Mouse (Mus musculus) liver, embryonic 15.5 days (tissue): ENCODE measurements around the gene Hectd4. TPM values are rescaled to one million over a fixed set of nuclear protein-coding genes. Genes with fewer than 3 reads are reported as not detected.

Source experiments
- ATAC-seq: fragments of 200-750 bp; cut with Nextera tagmentation; 2 replicates; pipeline ENCODE4 v1.8.0; 2017; ENCODE audit warnings: moderate number of reproducible peaks, mild to moderate bottlenecking, moderate library complexity; ENCODE audit not compliant: insufficient read depth
- H3K27ac ChIP-seq: fragments of 300-500 bp; sonication (generic); replicated peaks from 2 replicates; pipeline ENCODE4 v1.5.1; 2015; ENCODE audit warnings: mild to moderate bottlenecking, inconsistent platforms
- H3K27me3 ChIP-seq: fragments of 300-500 bp; sonication (generic); 2 replicates; pipeline ENCODE4 v1.6.1; 2015; ENCODE audit warnings: mild to moderate bottlenecking, inconsistent platforms
- H3K36me3 ChIP-seq: fragments of 300-500 bp; sonication (generic); replicated peaks from 2 replicates; pipeline ENCODE4 v1.6.1; 2015; ENCODE audit warnings: moderate library complexity, mild to moderate bottlenecking, inconsistent platforms
- H3K4me1 ChIP-seq: fragments of 300-500 bp; sonication (generic); replicated peaks from 2 replicates; pipeline ENCODE4 v1.6.1; 2015; ENCODE audit warnings: inconsistent platforms
- H3K4me2 ChIP-seq: fragments of 300-500 bp; sonication (generic); 2 replicates; pipeline ENCODE4 v1.6.1; 2015; ENCODE audit warnings: moderate library complexity, mild to moderate bottlenecking, inconsistent platforms
- H3K4me3 ChIP-seq: fragments of 300-500 bp; sonication (generic); replicated peaks from 2 replicates; pipeline ENCODE4 v1.5.1; 2015; ENCODE audit warnings: mild to moderate bottlenecking, inconsistent platforms
- H3K9ac ChIP-seq: fragments of 300-500 bp; sonication (generic); 2 replicates; pipeline ENCODE4 v1.6.1; 2015; ENCODE audit warnings: moderate library complexity, mild to moderate bottlenecking, inconsistent platforms
- H3K9me3 ChIP-seq: fragments of 300-500 bp; sonication (generic); replicated peaks from 2 replicates; pipeline ENCODE4 v1.6.1; 2016; ENCODE audit warnings: inconsistent platforms
- WGBS: fragments of 180-500 bp; shearing (Covaris S2); methylation state at CpG from one replicate; pipeline ENCODE4 v1.1.7; 2015; ENCODE audit warnings: mixed read lengths; ENCODE audit not compliant: insufficient replicate concordance; 5-methylcytosine and 5-hydroxymethylcytosine counted together
- polyA plus RNA-seq: library from polyadenylated mRNA; unstranded; fragments of >200 nt; fragmentation: Nextera tagmentation; extraction: Ambion mirVana; gene quantifications from 2 replicates; pipeline ENCODE4 v1.2.1, GENCODE M21; 2015

The Hectd4 gene
- polyA plus RNA-seq, 1 experiment from 2014 or later, result 10.1 TPM

- H3K4me3 ChIP-seq, result peak overlapping the region; percentile 72
- peaks cover 25% of the 10 kb centered on the region for H3K36me3 ChIP-seq
- ATAC-seq, result no peak
- H3K27me3 ChIP-seq, result peaks cover 4% of the 10 kb centered on the region
- H3K27ac ChIP-seq, result peak overlapping the region; percentile 93
- H3K4me2 ChIP-seq, result peak overlapping the region; percentile 94
- peak overlapping the region; percentile 78 for H3K9ac ChIP-seq
- peaks cover 41% of the 10 kb centered on the region for H3K4me1 ChIP-seq
- WGBS, result 57% methylated on average over 10 of the region's 10 CpGs
- H3K9me3 ChIP-seq, result no peaks in the 10 kb centered on the region
Observed at GRCm38 (mm10) chr5:121383857-121384756, 164.1 kb downstream of the Hectd4 start.

GRCm38 (mm10) chr5:121384757-121385460 lies 164.9 kb downstream of the Hectd4 start:
- Histone ChIP-seq H3K9me3 (no peaks in the 10 kb centered on the region), H3K27ac (peak overlapping the region; percentile 93), H3K27me3 (peaks cover 4% of the 10 kb centered on the region), H3K9ac (peak overlapping the region; percentile 78), H3K4me1 (peaks cover 38% of the 10 kb centered on the region), H3K36me3 (peaks cover 17% of the 10 kb centered on the region), H3K4me2 (peak overlapping the region; percentile 94), H3K4me3 (peak overlapping the region; percentile 72)
- 2% methylated on average over 34 of the region's 47 CpGs for WGBS
- peak; percentile 45 for ATAC-seq

- H3K27ac ChIP-seq, result peak within 1 kb of the TSS; percentile 93
- peak within 1 kb of the TSS; percentile 72 for H3K4me3 ChIP-seq
- peak within 1 kb of the TSS; percentile 94 for H3K4me2 ChIP-seq
- H3K9ac ChIP-seq, result peak within 1 kb of the TSS; percentile 78
- H3K27me3 ChIP-seq, result peaks cover 4% of the 10 kb centered on the region
- H3K36me3 ChIP-seq, result peaks cover 13% of the 10 kb centered on the region
- H3K9me3 ChIP-seq, result no peaks in the 10 kb centered on the region
- peak; percentile 94 for ATAC-seq
- peaks cover 38% of the 10 kb centered on the region for H3K4me1 ChIP-seq
- 1% methylated on average over 43 of the region's 45 CpGs for WGBS
Observed at GRCm38 (mm10) chr5:121385461-121386119, 165.6 kb downstream of the Hectd4 start, which contains the start of gene Trafd1. Trafd1 (minus strand) TSS chr5:121385632.

GRCm38 (mm10) chr5:121386120-121386909 lies 166.3 kb downstream of the Hectd4 start:
- peak overlapping the region; percentile 93 for H3K27ac ChIP-seq
- no peak for ATAC-seq
- peaks cover 4% of the 10 kb centered on the region for H3K27me3 ChIP-seq
- peaks cover 38% of the 10 kb centered on the region for H3K4me1 ChIP-seq
- 0 out of 2 replicates have a peak, but pooled peaks cover 6% of the 10 kb centered on the region for H3K36me3 ChIP-seq
- H3K9ac ChIP-seq, result peak overlapping the region; percentile 78; the same call in 1 of the 2 replicates
- no peaks in the 10 kb centered on the region for H3K9me3 ChIP-seq
- 28% methylated on average over 22 of the region's 22 CpGs for WGBS
- peak overlapping the region; percentile 94 for H3K4me2 ChIP-seq
- H3K4me3 ChIP-seq, result peak overlapping the region; percentile 72

GRCm38 (mm10) chr5:121387126-121387525 lies 167.1 kb downstream of the Hectd4 start:
- H3K36me3 ChIP-seq, result no peaks in the 10 kb centered on the region
- no peak overlapping the region for H3K4me3 ChIP-seq
- WGBS, result 70% methylated on average over 4 of the region's 4 CpGs
- no peak overlapping the region for H3K4me2 ChIP-seq
- peaks cover 38% of the 10 kb centered on the region for H3K4me1 ChIP-seq
- no peak overlapping the region for H3K27ac ChIP-seq
- peaks cover 4% of the 10 kb centered on the region for H3K27me3 ChIP-seq
- no peaks in the 10 kb centered on the region for H3K9me3 ChIP-seq
- H3K9ac ChIP-seq, result no peak overlapping the region
- ATAC-seq, result no peak

GRCm38 (mm10) chr5:121389106-121389505 lies 169.1 kb downstream of the Hectd4 start:
- Histone ChIP-seq H3K27me3 (peaks cover 4% of the 10 kb centered on the region), H3K36me3 (no peaks in the 10 kb centered on the region), H3K4me1 (peaks cover 35% of the 10 kb centered on the region), H3K4me2 (no peak overlapping the region), H3K4me3 (no peak overlapping the region), H3K9ac (no peak overlapping the region), H3K9me3 (no peaks in the 10 kb centered on the region), H3K27ac (no peak overlapping the region)
- no peak for ATAC-seq
- WGBS, result 59% methylated on average over 7 of the region's 7 CpGs

GRCm38 (mm10) chr5:121389691-121390090 lies 169.7 kb downstream of the Hectd4 start:
- Histone ChIP-seq H3K27me3 (peaks cover 4% of the 10 kb centered on the region), H3K36me3 (no peaks in the 10 kb centered on the region), H3K9ac (no peak overlapping the region), H3K4me2 (no peak overlapping the region), H3K9me3 (no peaks in the 10 kb centered on the region), H3K4me3 (no peak overlapping the region), H3K4me1 (peaks cover 29% of the 10 kb centered on the region), H3K27ac (no peak overlapping the region)
- ATAC-seq, result no peak

- no peak overlapping the region for H3K4me2 ChIP-seq
- no peak overlapping the region for H3K4me3 ChIP-seq
- 50% methylated on average over 16 of the region's 16 CpGs for WGBS
- no peak overlapping the region for H3K27ac ChIP-seq
- H3K9me3 ChIP-seq, result no peaks in the 10 kb centered on the region
- H3K9ac ChIP-seq, result no peak overlapping the region
- no peaks in the 10 kb centered on the region; the same call in 1 of the 2 replicates for H3K27me3 ChIP-seq
- H3K36me3 ChIP-seq, result no peaks in the 10 kb centered on the region
- peaks cover 13% of the 10 kb centered on the region for H3K4me1 ChIP-seq
- no peak for ATAC-seq
Observed at GRCm38 (mm10) chr5:121392667-121393380, 172.8 kb downstream of the Hectd4 start.

GRCm38 (mm10) chr5:121393402-121393801 lies 173.4 kb downstream of the Hectd4 start:
- Histone ChIP-seq H3K4me3 (no peak overlapping the region), H3K4me2 (no peak overlapping the region), H3K9me3 (no peaks in the 10 kb centered on the region), H3K27ac (no peak overlapping the region), H3K9ac (no peak overlapping the region), H3K36me3 (no peaks in the 10 kb centered on the region), H3K27me3 (no peaks in the 10 kb centered on the region), H3K4me1 (peaks cover 15% of the 10 kb centered on the region)
- no peak for ATAC-seq
- 72% methylated on average over 3 of the region's 3 CpGs for WGBS

GRCm38 (mm10) chr5:121395621-121396020 lies 175.6 kb downstream of the Hectd4 start:
- Histone ChIP-seq H3K9me3 (no peaks in the 10 kb centered on the region), H3K4me2 (no peak overlapping the region), H3K4me3 (no peak overlapping the region), H3K9ac (no peak overlapping the region), H3K27ac (no peak overlapping the region), H3K27me3 (no peaks in the 10 kb centered on the region), H3K4me1 (peaks cover 35% of the 10 kb centered on the region), H3K36me3 (peaks cover 1% of the 10 kb centered on the region; the same call in 1 of the 2 replicates)
- 68% methylated on average over 5 of the region's 5 CpGs for WGBS
- no peak for ATAC-seq
